8 mouse cellular contexts compared by ENCODE assay signal in the genomic region with DNA sequence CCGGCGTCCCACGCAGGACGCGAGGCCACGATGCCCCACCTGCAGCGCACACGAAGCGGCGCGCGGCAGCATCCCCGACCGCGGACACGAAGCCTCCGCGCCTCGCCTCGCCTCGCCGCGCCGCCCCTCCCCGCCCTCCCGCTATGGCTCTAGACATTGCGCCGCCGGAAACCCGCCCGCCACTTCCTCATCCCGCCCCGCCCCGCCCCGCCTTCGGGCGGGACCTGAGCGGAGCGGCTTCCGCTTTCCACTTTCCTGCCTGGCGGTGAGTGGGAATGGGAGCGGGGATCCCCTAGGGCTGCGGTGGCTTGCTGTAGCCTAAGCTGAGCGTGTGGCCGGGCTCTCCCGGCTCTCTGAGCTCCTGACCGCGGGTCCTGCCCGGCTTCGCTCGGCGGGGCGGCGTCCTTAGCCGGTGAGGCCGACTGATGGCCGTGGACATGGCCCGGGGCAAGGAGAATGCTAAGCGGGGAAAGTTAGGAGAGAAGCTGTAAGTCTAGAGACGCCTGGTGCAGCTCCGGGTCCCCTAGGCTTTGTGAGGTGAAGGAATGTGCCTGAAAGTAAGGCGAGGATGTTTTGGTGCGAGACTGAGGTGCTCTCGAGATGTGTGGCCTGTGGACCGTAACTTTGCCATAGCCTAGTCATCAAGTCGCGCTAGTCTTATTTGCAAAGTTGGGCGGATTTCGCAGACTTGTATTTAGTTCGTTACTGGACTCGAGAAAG. TPM values are rescaled to one million over a fixed set of nuclear protein-coding genes. Genes with fewer than 3 reads are reported as not detected.
A peak's percentile ranks its signal among the peaks of the same experiment; 100 is the strongest.
DNase-seq lines count a peak whose midpoint lies in the region; ATAC-seq lines count a peak whose summit lies in the region.

Gene Smim15 (plus strand): TSS at position 225 of the 720 bp plus-strand sequence.

- peak within 1 kb of the TSS; percentile 93 for H3K27ac ChIP-seq in embryonic facial prominence, embryonic 12.5 days
- H3K27ac ChIP-seq in limb, embryonic 10.5 days, result peak within 1 kb of the TSS; percentile 98
- peak within 1 kb of the TSS; percentile 75 for H3K27ac ChIP-seq in midbrain, embryonic 12.5 days (replicated peaks)

- no peaks in the 10 kb centered on the region for H3K9me3 ChIP-seq in embryonic facial prominence, embryonic 12.5 days
- no peaks in the 10 kb centered on the region for H3K9me3 ChIP-seq in limb, embryonic 10.5 days (replicated peaks)
- no peaks in the 10 kb centered on the region for H3K9me3 ChIP-seq in midbrain, embryonic 12.5 days

- WGBS in embryonic facial prominence, embryonic 12.5 days, result under 1% methylated on average over 63 of the region's 71 CpGs
- under 1% methylated on average over 71 of the region's 71 CpGs for WGBS in limb, embryonic 10.5 days
- under 1% methylated on average over 71 of the region's 71 CpGs for WGBS in midbrain, embryonic 12.5 days

- no peaks in the 10 kb centered on the region for H3K27me3 ChIP-seq in embryonic facial prominence, embryonic 12.5 days
- no peaks in the 10 kb centered on the region for H3K27me3 ChIP-seq in limb, embryonic 10.5 days (ENCODE audit: low read depth, poor library complexity, severe bottlenecking)
- peaks cover 12% of the 10 kb centered on the region for H3K27me3 ChIP-seq in midbrain, embryonic 12.5 days

- H3K36me3 ChIP-seq in embryonic facial prominence, embryonic 12.5 days, result peaks cover 7% of the 10 kb centered on the region
- peaks cover 20% of the 10 kb centered on the region for H3K36me3 ChIP-seq in limb, embryonic 10.5 days
- peaks cover 6% of the 10 kb centered on the region; the same call in 1 of the 2 replicates for H3K36me3 ChIP-seq in midbrain, embryonic 12.5 days

- peak within 1 kb of the TSS; percentile 87 for H3K9ac ChIP-seq in embryonic facial prominence, embryonic 12.5 days
- H3K9ac ChIP-seq in midbrain, embryonic 12.5 days (replicated peaks), result peak within 1 kb of the TSS; percentile 87

- peak; percentile 80 for DNase-seq in 3T3-L1 (ENCODE audit: low read depth, low spot score)
- DNase-seq in adrenal gland, postnatal 36 days, result peak; percentile 92 to 95
- peak; percentile 99 for DNase-seq in heart, adult 11 months
- DNase-seq in kidney, adult 18-20 months, result peak; percentile 92
- peak; percentile 95 for DNase-seq in limb, embryonic 10.5 days (ENCODE audit: low spot score)
- peak; percentile 61 for DNase-seq in skeletal muscle tissue, adult 2 months (ENCODE audit: low read depth, low spot score)

- peak within 1 kb of the TSS; percentile 55 for H3K4me2 ChIP-seq in embryonic facial prominence, embryonic 12.5 days (replicated peaks)
- H3K4me2 ChIP-seq in midbrain, embryonic 12.5 days (replicated peaks), result peak within 1 kb of the TSS; percentile 63

- ATAC-seq in embryonic facial prominence, embryonic 12.5 days (ENCODE audit: insufficient number of reproducible peaks, insufficient read depth, low FRiP score, low TSS enrichment), result peak; percentile 94
- peak; percentile 97 for ATAC-seq in midbrain, embryonic 12.5 days (ENCODE audit: low FRiP score, low read depth)

- peak within 1 kb of the TSS; percentile 90 for H3K4me3 ChIP-seq in embryonic facial prominence, embryonic 12.5 days
- peak within 1 kb of the TSS; percentile 90 for H3K4me3 ChIP-seq in limb, embryonic 10.5 days
- H3K4me3 ChIP-seq in midbrain, embryonic 12.5 days, result peak within 1 kb of the TSS; percentile 69

- peaks cover 25% of the 10 kb centered on the region for H3K4me1 ChIP-seq in embryonic facial prominence, embryonic 12.5 days
- peaks cover 40% of the 10 kb centered on the region for H3K4me1 ChIP-seq in limb, embryonic 10.5 days
- peaks cover 39% of the 10 kb centered on the region for H3K4me1 ChIP-seq in midbrain, embryonic 12.5 days

RNA-seq across cellular contexts. Expression of gene Smim15, which starts in this region (rescaled TPM):
- 10 to 100 TPM; 42.4 to 49.5 TPM for total RNA-seq in adrenal gland, postnatal 36 days (2021)
- polyA plus RNA-seq in embryonic facial prominence, embryonic 12.5 days (2016; fragmentation: Nextera tagmentation; extraction: Ambion mirVana), result 51.2 and 52.4 TPM in 2 replicates
- 49.5 and 54.3 TPM in 2 replicates for polyA plus RNA-seq in limb, embryonic 10.5 days (2016; fragmentation: Nextera tagmentation; extraction: Ambion mirVana)
- polyA plus RNA-seq in midbrain, embryonic 12.5 days (2016; fragmentation: Nextera tagmentation; extraction: Ambion mirVana), result 45.8 and 50.4 TPM in 2 replicates

Comparison
In these comparisons a context has a peak if more than half of its experiments do, and no peak if none do; other contexts are left out.
1. Peak in every context shown above with its lines: DNase-seq, ATAC-seq, H3K4me3 ChIP-seq and H3K27ac ChIP-seq.